Mouse (Mus musculus) forebrain, embryonic 10.5 days (tissue): ENCODE data around the gene Efcab5. TPM values are rescaled to one million over a fixed set of nuclear protein-coding genes. Genes with fewer than 3 reads are reported as not detected.
"Not testable (repeated sequence)": the region's sequence is repeated elsewhere in the genome, so short reads cannot be mapped to it uniquely, and the experiment has no call there.

Source experiments
- DNase-seq: peaks from one replicate; pipeline ENCODE4 v3.0.0-alpha.2; 2017; ENCODE audit warnings: low spot score; ENCODE audit errors: extremely low spot score
- H3K27ac ChIP-seq: fragments of 300-500 bp; sonication (generic); 2 replicates; pipeline ENCODE4 v1.5.1; 2016; ENCODE audit warnings: mild to moderate bottlenecking
- H3K27me3 ChIP-seq: fragments of 300-500 bp; sonication (generic); 2 replicates; pipeline ENCODE4 v1.6.1; 2016; ENCODE audit warnings: mild to moderate bottlenecking; ENCODE audit not compliant: poor library complexity, severe bottlenecking
- H3K36me3 ChIP-seq: fragments of 300-500 bp; sonication (generic); replicated peaks from 2 replicates; pipeline ENCODE4 v1.6.1; 2016; ENCODE audit warnings: mild to moderate bottlenecking, moderate library complexity
- H3K4me1 ChIP-seq: fragments of 300-500 bp; sonication (generic); 2 replicates; pipeline ENCODE4 v1.6.1; 2016
- H3K4me3 ChIP-seq: fragments of 300-500 bp; sonication (generic); 2 replicates; pipeline ENCODE4 v1.5.1; 2016; ENCODE audit warnings: mild to moderate bottlenecking, moderate library complexity
- H3K9me3 ChIP-seq: fragments of 300-500 bp; sonication (generic); 2 replicates; pipeline ENCODE4 v1.6.1; 2016; ENCODE audit warnings: mild to moderate bottlenecking, moderate library complexity
- WGBS: fragments of 180-500 bp; shearing (Covaris S2); methylation state at CpG from one replicate; pipeline ENCODE4 v1.1.7; 2016; 5-methylcytosine and 5-hydroxymethylcytosine counted together
- polyA plus RNA-seq: library from polyadenylated mRNA; unstranded; fragments of >200 nt; fragmentation: Nextera tagmentation; extraction: Ambion mirVana; gene quantifications from 2 replicates; pipeline ENCODE4 v1.2.1, GENCODE M21; 2016

Gene Efcab5
- polyA plus RNA-seq, 1 experiment from 2014 or later, result 0.25 TPM

GRCm38 (mm10) chr11:77108442-77108841 lies 80.3 kb downstream of the Efcab5 start:
- WGBS, result 93% methylated on average over 6 of the region's 6 CpGs
- DNase-seq, result no peak
- H3K27me3 ChIP-seq, result no peaks in the 10 kb centered on the region
- no peaks in the 10 kb centered on the region for H3K4me1 ChIP-seq
- H3K9me3 ChIP-seq, result no peaks in the 10 kb centered on the region
- H3K4me3 ChIP-seq, result no peak overlapping the region
- no peak overlapping the region for H3K27ac ChIP-seq
- no peaks in the 10 kb centered on the region for H3K36me3 ChIP-seq

DNA sequence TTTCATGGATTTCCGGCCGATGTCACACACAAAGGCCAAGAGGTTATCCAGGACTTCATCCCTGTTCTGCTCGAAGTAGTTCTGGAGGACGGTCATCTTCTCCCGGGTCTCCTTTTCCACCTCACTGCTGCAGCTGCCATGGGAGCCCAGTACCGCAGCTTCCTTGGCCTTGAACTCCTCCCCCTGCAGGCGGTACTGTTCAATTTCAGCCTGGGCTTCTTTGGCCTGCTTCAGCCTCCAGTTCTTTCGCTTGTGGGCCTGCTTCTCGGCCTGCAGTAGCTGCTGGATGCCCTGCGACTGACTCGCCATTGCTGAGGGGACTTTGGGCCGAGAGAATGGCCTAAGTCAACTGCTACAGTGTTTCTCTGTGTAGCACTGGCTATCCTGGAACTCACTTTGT lies 80.9 kb downstream of the Efcab5 start:
- H3K27ac ChIP-seq, H3K4me1 ChIP-seq, DNase-seq, H3K36me3 ChIP-seq, H3K9me3 ChIP-seq, H3K27me3 ChIP-seq, H3K4me3 ChIP-seq: not testable (repeated sequence)
- 81% methylated on average over 12 of the region's 12 CpGs for WGBS

GRCm38 (mm10) chr11:77106961-77107360 lies 81.8 kb downstream of the Efcab5 start:
- no peaks in the 10 kb centered on the region for H3K4me1 ChIP-seq
- 91% methylated on average over 6 of the region's 6 CpGs for WGBS

DNA sequence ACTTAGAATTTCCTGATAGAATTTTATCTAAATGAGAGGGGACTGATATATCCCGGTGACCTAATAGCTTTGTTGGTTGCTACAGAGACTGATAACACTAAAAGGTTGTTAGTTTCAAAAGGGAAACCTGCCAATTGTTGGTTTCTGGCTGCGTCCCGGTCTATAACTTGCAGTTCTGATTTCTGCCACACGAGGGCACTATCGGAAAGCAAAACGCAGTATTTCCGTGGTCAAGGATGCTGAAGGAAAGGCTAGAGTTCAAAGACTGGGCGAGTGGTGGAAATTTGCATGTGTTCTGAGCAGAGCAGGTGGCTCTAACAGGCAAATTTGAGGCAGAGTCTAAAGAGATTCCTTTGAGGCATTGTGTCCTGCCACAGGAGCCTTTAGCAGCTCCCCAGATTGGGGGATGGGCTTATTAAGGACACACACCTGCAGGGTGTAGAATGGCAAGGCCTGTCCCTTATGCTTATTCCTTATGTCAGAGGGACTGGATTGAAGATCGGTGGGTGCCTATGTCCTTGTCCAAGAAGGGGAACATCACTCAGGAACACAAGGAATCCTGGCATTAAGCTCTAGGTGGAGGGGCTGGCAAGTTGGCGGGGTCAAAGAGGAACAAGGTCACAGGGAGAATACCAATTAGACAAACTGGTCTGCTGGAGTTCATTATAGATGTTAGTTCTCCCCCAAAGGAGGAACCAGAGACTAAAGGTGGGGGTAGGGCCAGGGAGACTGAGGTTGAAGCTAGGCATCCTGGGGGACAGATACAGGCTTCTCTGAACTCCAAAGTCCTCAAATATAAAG lies 88.4 kb downstream of the Efcab5 start:
- 16% methylated on average over 10 of the region's 10 CpGs for WGBS
- H3K27me3 ChIP-seq, result peaks cover 4% of the 10 kb centered on the region; the same call in 1 of the 2 replicates
- peak; percentile 80 for DNase-seq
- no peak overlapping the region for H3K4me3 ChIP-seq
- peaks cover 4% of the 10 kb centered on the region for H3K4me1 ChIP-seq
- H3K27ac ChIP-seq, result no peak overlapping the region
- H3K9me3 ChIP-seq, result no peaks in the 10 kb centered on the region
- H3K36me3 ChIP-seq, result no peaks in the 10 kb centered on the region

More at GRCm38 (mm10) chr11:77106961-77107360, 81.8 kb downstream of the Efcab5 start:
- H3K4me3 ChIP-seq, result no peak overlapping the region
- no peak for DNase-seq
- H3K27ac ChIP-seq, result no peak overlapping the region
- H3K27me3 ChIP-seq, result no peaks in the 10 kb centered on the region
- H3K9me3 ChIP-seq, result no peaks in the 10 kb centered on the region
- H3K36me3 ChIP-seq, result no peaks in the 10 kb centered on the region

DNA sequence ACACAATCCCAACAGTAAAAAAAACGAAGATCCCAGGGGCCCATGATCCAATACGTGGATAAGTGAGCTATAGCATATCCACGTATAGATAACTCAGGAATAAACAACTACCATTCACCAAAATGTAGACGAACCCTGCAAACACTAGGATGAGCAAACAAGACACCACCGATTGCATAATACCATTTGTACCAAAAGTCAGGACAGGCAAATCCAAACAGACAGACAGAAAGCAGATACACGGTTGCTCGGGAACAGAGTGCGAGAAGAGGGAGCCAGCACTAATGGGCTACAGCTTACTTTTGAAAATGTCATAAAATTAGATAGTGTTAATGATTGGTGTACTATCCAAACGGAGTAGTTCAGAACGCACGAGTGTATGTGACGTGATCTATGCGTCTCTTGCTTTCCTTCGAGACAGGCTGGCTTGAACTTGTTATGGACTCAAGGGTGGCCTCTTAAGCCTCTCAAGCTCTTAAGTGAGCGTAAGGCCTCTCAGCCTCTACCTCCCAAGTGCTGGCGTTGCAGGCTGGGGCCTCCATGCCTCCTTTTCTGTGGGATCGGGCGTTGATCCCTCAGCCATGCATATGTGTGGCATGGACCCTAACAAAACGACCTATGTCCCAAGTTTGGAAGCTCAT lies 90.3 kb downstream of the Efcab5 start:
- Histone ChIP-seq H3K4me3 (no peak overlapping the region), H3K9me3 (no peaks in the 10 kb centered on the region), H3K36me3 (no peaks in the 10 kb centered on the region), H3K27ac (no peak overlapping the region), H3K4me1 (peaks cover 4% of the 10 kb centered on the region), H3K27me3 (peaks cover 4% of the 10 kb centered on the region; the same call in 1 of the 2 replicates)
- 85% methylated on average over 19 of the region's 19 CpGs for WGBS
- DNase-seq, result no peak

DNA sequence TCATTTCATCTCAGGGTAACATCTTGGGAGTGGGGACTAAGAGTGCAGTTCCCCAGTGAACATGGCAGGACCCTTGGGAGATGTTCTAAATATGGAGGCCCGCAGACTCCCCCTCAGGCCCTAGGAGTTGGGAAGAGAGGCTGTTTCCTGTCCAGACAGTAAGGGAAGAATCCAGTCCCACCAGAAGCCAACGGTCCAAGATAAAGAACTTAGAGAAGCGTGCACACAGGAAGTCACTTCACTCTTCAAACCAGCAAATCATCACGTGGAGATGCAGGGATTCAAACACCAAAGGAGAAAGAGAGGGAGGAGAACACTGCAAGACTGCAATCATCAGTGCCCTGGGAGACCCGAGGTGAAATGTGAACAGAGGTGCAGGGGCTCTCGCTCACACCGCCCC lies 91.8 kb downstream of the Efcab5 start:
- H3K36me3 ChIP-seq, result no peaks in the 10 kb centered on the region
- 74% methylated on average over 7 of the region's 7 CpGs for WGBS

DNA sequence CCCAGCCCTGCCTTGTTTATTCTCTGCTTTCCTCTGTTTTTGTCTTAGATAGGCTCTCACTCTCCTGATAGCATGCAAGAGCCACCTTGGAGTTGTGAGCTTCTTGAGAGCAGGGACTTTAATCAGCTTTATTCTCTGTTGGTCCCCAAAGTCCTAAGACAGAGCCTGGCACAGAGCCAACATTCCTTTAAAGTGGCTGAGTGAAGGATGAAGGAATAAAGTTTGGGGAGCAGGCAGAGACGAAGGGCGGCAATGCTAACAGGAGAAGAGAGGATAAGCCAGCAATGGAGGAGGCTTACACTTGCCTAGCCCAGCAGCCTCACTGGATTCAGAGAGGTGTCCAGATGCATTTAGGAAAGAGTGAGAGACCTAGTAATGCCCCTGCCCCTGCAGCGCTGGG lies 92.2 kb downstream of the Efcab5 start:
- DNase-seq, result no peak
- WGBS, result 84% methylated on average over 3 of the region's 3 CpGs
- no peaks in the 10 kb centered on the region for H3K36me3 ChIP-seq
- no peak overlapping the region for H3K4me3 ChIP-seq
- peaks cover 8% of the 10 kb centered on the region; the same call in 1 of the 2 replicates for H3K27me3 ChIP-seq
- peaks cover 7% of the 10 kb centered on the region for H3K4me1 ChIP-seq
- H3K27ac ChIP-seq, result no peak overlapping the region
- H3K9me3 ChIP-seq, result no peaks in the 10 kb centered on the region

More for the DNA sequence above, 91.8 kb downstream of the Efcab5 start:
- H3K27ac ChIP-seq, result no peak overlapping the region
- no peaks in the 10 kb centered on the region for H3K9me3 ChIP-seq
- H3K27me3 ChIP-seq, result peaks cover 7% of the 10 kb centered on the region; the same call in 1 of the 2 replicates
- H3K4me1 ChIP-seq, result peaks cover 7% of the 10 kb centered on the region
- H3K4me3 ChIP-seq, result no peak overlapping the region
- DNase-seq, result no peak

GRCm38 (mm10) chr11:77095206-77095605 lies 93.6 kb downstream of the Efcab5 start:
- Histone ChIP-seq H3K36me3 (no peaks in the 10 kb centered on the region), H3K27me3 (peaks cover 8% of the 10 kb centered on the region; the same call in 1 of the 2 replicates), H3K9me3 (no peaks in the 10 kb centered on the region), H3K4me1 (peaks cover 4% of the 10 kb centered on the region; the same call in 1 of the 2 replicates), H3K27ac (no peak overlapping the region), H3K4me3 (no peak overlapping the region)
- WGBS, result 71% methylated on average over 9 of the region's 10 CpGs
- DNase-seq, result no peak

DNA sequence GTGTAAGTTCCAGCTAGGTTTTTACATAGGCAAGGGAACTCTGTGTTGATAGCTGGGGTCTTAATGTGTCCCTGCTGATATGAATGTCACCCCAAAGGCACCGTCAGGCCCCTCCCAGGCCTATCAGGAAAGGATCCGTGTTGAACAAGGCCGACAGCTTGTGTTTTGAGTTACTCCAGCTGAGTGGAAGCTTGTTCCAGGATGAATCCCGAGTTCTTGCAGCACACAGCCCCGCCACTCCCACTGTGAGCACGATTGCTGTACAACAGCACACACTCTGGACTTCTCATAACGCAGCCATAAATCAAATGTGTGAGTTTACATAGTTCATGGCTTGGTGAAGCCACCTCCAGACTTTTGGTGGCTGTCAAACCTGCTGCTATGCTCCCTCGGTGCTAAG lies 94.6 kb downstream of the Efcab5 start:
- H3K27me3 ChIP-seq, result peaks cover 5% of the 10 kb centered on the region; the same call in 1 of the 2 replicates
- no peak overlapping the region for H3K27ac ChIP-seq
- no peak overlapping the region for H3K4me3 ChIP-seq
- 0 out of 2 replicates have a peak, but pooled peaks cover 4% of the 10 kb centered on the region for H3K4me1 ChIP-seq
- no peak for DNase-seq
- WGBS, result 81% methylated on average over 8 of the region's 8 CpGs
- no peaks in the 10 kb centered on the region for H3K9me3 ChIP-seq
- no peaks in the 10 kb centered on the region for H3K36me3 ChIP-seq

DNA sequence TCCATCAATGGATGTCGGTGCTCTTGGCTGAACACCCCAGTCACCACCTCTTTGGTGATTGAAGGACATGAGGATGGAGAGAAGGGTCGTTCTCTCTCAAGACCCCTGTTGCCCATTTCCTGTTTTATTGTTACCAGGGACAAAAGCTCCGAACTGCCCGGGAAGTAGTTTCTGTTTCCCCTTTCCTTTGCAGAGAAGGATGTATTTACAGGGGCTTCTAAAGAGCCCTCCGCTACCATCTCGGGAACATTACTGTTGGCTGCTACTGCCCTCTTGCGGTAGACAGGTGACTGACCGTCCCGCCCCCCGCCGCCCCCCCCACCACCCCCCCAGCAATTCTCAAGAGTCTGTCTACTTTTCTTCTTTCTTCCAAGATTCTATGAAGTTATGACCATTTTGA lies 95.6 kb downstream of the Efcab5 start:
- H3K36me3 ChIP-seq, result no peaks in the 10 kb centered on the region
- H3K27ac ChIP-seq, result no peak overlapping the region
- 0 out of 2 replicates have a peak, but pooled peaks cover 4% of the 10 kb centered on the region for H3K4me1 ChIP-seq
- 0 out of 2 replicates have a peak, but pooled peaks cover 4% of the 10 kb centered on the region for H3K27me3 ChIP-seq
- H3K4me3 ChIP-seq, result peak overlapping the region; percentile 38
- peak; percentile 58 for DNase-seq
- no peaks in the 10 kb centered on the region for H3K9me3 ChIP-seq
- WGBS, result 2% methylated on average over 11 of the region's 11 CpGs

- no peaks in the 10 kb centered on the region for H3K36me3 ChIP-seq
- peaks cover 4% of the 10 kb centered on the region; the same call in 1 of the 2 replicates for H3K27me3 ChIP-seq
- no peaks in the 10 kb centered on the region for H3K9me3 ChIP-seq
- no peak overlapping the region for H3K4me3 ChIP-seq
- no peak overlapping the region for H3K27ac ChIP-seq
- WGBS, result 79% methylated on average over 2 of the region's 2 CpGs
- H3K4me1 ChIP-seq, result 0 out of 2 replicates have a peak, but pooled peaks cover 4% of the 10 kb centered on the region
- DNase-seq, result no peak
Measured at GRCm38 (mm10) chr11:77089162-77089561, 99.6 kb downstream of the Efcab5 start.

DNA sequence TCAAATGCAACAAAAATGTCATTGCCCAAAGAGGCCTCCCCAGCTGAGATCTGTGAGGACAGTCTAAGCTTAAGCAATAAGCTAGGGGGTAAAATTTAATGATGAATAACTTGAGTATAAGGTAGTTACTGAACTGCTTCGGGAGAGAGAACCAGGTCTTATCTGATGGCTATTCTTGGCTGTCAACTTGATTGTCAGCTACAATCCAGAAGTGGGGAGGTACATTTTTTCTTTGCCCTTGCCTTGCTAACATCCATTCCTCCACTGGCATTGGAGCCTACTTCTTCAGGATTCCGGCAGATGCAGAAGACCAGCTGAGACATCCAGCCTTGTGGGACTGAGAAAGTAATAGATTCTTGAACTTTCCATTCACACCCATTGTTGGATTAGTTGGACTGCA lies 101.8 kb downstream of the Efcab5 start:
- Histone ChIP-seq H3K9me3 (no peaks in the 10 kb centered on the region), H3K4me3 (no peak overlapping the region), H3K27me3 (peaks cover 1% of the 10 kb centered on the region; the same call in 1 of the 2 replicates), H3K4me1 (no peaks in the 10 kb centered on the region), H3K36me3 (no peaks in the 10 kb centered on the region), H3K27ac (no peak overlapping the region)
- WGBS, result 82% methylated on average over 2 of the region's 2 CpGs
- DNase-seq, result no peak
